Mouse (Mus musculus): ENCODE measurements around the gene Pdrg1.

The Pdrg1 gene

GRCm38 (mm10) chr2:153031126-153032082 is 16.2 kb upstream of the Pdrg1 start, which contains the start of gene Xkr7:
TSS of gene Xkr7 (plus strand) at chr2:153031852.
- DNase-seq (ENCODE audit: low spot score in 2 of 2) = peak; percentile 67 to 73

DNA sequence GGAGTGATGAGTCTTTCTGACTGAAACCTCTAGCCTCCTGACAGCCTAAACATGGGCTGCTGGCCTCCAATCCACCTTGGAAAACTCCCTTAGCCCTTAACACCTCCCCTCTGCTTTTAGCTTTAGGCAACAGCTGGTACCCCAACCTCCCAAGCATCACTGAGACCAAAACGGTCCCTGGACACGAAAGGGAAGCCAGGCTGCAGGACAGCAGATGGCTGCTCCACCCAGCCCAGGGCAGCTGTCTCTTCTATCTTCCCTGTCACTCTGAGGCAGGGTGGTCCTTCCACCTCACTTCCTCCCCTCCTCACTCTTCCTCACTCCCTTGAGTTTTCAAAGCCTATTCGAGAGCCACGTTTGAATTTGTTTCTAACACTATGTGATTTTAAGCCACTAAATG is 15.2 kb upstream of the Pdrg1 start:
- no peak for DNase-seq (ENCODE audit: low spot score in 2 of 2)

- no peak for DNase-seq (ENCODE audit: low spot score in 2 of 2)
Measured at GRCm38 (mm10) chr2:153027501-153027900, 12.3 kb upstream of the Pdrg1 start.

DNA sequence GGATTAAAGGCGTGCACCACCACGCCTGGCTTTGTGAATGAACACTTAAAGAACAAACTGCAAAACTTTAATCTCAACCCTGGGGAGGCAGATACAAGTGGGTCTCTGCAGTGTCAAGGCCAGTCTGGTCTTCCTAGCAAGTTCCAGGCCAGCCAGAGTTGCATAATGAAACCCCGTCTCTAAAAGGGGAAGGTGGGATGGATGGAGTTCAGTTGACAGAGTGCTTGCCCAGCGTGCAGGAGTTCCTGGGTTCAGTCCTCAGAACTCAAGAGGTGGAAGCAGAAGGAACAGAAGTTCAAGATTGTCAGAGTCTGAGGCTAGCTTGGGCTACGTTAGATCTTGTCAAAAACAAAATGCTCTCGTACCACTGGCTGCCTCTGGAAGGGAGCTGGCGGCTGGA is 10.8 kb upstream of the Pdrg1 start:
- DNase-seq (ENCODE audit: low spot score in 2 of 2) = no peak

DNA sequence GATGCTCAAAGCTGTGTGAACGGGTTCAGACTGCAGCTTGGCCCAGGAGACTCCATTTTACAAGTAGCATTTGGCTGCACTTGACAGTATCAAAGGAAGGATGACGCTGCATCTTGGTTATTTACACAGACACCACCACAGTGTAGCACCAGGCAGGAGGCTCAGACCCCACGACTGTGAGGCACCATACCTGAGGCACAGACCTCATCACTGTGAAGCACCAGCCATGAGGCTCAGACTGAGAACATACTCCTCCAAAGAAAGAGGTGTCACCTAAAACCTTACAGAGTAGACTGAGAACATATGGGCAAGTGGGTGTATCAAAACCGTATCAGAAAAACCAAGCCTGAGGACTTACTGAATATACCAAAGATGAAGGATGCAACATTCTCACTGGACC is 7.6 kb upstream of the Pdrg1 start:
- DNase-seq (ENCODE audit: low spot score in 2 of 2) = no peak

DNA sequence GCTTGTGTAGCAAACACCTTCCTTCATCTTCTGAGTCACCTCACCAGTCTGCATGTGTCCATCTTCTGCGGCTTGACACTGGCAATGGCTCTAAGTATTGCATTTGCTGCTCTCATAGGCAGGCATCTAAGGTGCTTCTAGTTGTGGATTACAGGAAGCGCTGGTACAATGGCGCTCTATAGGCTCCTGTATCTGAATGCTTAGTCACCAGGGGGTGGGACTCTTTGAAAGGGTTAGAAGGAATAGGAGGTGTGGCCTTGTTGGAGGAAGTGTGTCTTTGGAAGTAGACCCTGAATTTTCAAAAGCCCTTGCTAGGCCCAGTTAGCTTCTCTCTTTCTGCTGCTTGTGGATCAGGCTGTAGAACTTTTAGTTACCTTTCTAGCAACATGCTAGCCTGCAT is 5.9 kb upstream of the Pdrg1 start:
- DNase-seq (ENCODE audit: low spot score in 2 of 2) = no peak

- DNase-seq (ENCODE audit: low spot score in 2 of 2) = no peak
Measured at GRCm38 (mm10) chr2:153019355-153019754, 4.1 kb upstream of the Pdrg1 start.

- no peak for DNase-seq (ENCODE audit: low spot score in 2 of 2)
Measured at GRCm38 (mm10) chr2:153016786-153017185, 1.6 kb upstream of the Pdrg1 start.

DNA sequence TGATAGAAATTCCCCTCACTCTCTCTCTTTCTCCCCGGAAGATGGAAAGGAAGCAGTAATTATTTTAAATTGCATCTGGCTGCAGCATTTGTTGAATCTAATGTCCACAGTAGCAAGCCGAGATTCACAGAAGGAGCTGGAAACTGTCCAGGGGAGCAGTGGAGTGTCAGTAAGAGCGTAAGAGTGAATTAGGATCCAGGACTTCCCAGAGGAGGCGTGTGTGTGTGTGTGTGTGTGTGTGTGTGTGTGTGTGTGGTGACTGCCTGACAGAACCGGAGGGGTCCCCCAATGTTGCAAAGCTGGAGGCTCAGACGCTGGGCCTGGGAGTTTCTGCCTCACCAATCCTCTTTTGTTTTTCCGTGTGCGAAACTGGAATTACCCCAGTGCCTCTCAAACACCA is 577 bp upstream of the Pdrg1 start:
- DNase-seq (ENCODE audit: low spot score in 2 of 2) = no peak

DNA sequence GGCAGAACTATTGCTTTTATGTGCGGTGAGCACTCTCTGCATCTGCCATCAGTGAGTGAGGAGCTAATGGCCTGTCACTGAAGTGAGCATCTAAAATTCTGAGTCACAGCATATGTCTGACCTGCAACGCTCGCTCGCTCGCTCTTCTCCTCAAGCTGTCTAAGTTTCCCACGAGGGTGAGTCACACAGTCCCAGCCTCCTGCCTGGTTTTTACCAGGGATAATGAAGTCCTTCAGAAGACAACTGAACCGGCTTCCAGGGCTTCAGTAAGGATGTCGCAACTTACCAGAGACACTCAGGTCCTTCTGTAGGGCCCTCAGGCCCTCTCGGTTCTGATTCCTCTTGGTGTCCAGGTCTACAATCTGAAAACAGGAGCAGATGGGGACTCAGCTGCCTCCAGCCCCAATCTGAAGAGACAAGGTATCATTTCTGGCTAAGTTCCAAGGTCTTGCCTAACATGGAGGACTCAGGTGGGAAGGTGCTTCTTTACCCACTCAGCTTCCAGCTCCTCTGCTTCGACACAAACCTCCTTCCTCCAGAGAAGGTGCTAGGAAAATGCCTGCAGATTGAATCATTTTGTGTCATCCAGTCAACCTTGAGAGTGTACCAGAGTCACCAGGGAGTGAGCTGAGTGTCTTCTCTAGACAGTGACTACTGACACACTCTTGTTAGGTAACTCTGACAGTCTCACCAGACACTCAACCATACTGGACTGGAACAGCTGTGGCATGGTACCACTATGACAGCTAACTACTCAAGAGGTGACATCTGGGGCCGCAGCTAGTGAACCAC is 1.3 kb downstream of the Pdrg1 start:
- no peak for DNase-seq (ENCODE audit: low spot score in 2 of 2)

GRCm38 (mm10) chr2:153009192-153009973 is 5.8 kb downstream of the Pdrg1 start:
- DNase-seq (ENCODE audit: low spot score in 2 of 2) = no peak

DNA sequence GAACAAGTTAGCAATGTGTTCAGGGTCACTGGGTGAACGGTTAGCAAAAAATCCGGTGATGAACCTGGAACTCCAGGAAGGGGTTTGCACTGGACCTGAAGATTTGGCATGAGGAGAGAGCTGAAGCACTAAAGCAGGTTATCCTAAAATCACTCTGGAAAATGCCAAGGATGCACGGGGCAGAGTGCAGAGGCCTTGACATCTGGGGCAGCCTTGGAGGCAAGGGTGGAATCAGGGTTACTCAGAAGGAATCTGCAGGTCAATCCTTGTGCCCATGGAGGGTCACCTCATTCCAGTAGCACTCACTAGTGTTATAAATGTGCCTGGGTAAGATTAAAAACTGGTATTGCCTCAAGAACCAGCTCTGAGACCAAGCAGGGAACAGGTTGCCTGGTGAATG is 9.2 kb downstream of the Pdrg1 start:
- no peak for DNase-seq (ENCODE audit: low spot score in 2 of 2)

DNA sequence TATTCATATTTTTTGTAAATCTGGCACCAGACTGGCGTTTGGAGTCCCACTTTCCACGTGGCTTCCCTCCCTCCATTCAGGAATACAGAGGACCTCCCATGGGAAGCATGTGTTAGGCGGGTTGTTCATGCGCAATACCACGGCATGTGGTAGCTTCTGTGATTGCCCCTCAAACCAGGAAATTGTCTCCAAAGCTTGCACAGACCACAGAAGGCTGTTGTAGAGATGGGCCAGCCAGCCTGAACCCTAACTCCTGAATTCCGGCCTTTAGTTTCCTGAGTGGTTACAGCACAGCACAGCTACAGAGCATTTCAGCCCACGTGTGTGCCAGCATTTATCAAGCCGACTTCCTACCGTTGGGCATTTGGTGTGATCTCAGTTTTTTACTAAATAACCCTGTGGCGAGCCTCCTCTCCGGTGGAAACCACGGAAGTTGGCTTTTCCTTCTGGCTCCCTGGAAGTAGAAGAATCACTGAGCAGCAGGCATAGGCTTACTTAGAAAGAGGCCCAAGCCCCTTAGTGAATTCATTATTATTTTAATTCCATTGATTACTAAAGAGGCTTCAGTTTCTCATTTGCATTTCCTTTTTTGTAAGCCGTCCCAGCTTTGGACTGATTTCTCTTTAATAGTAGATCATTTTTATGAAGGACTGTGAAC is 11.4 kb downstream of the Pdrg1 start:
- DNase-seq (ENCODE audit: low spot score in 2 of 2) = peak in 1 of 2 experiments; percentile 44

- no peak for DNase-seq (ENCODE audit: low spot score in 2 of 2)
Measured at GRCm38 (mm10) chr2:153002492-153003248, 12.6 kb downstream of the Pdrg1 start.

DNA sequence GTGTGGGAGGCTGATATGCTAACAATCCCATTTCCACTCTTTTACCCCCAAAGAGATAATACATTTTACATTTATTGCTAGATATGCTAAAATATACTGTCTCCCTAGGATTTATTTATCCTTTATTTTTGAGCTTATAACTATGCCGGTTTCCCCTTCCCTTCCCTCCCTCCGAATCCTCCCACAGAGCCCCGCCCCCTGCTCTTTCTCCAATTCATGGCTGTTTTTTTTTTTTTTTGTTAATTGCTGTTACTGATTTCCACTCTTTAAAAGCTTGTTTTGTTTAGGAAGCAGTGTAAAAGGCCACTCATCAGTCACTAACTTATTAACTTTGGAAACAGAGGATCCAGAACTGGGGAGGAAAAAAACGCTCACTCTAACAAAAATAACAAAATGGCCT is 18.2 kb downstream of the Pdrg1 start:
- DNase-seq (ENCODE audit: low spot score in 2 of 2) = no peak

- no peak for DNase-seq (ENCODE audit: low spot score in 2 of 2)
Measured at GRCm38 (mm10) chr2:152991529-152991928, 23.7 kb downstream of the Pdrg1 start.

- DNase-seq (ENCODE audit: low spot score in 2 of 2) = peak; percentile 42 to 64
Measured at GRCm38 (mm10) chr2:152985582-152985981, 29.6 kb downstream of the Pdrg1 start.

GRCm38 (mm10) chr2:152976991-152977390 is 38.2 kb downstream of the Pdrg1 start:
- DNase-seq (ENCODE audit: low spot score in 2 of 2) = no peak

GRCm38 (mm10) chr2:152965555-152965954 is 49.7 kb downstream of the Pdrg1 start:
- DNase-seq (ENCODE audit: low spot score in 2 of 2) = no peak

DNA sequence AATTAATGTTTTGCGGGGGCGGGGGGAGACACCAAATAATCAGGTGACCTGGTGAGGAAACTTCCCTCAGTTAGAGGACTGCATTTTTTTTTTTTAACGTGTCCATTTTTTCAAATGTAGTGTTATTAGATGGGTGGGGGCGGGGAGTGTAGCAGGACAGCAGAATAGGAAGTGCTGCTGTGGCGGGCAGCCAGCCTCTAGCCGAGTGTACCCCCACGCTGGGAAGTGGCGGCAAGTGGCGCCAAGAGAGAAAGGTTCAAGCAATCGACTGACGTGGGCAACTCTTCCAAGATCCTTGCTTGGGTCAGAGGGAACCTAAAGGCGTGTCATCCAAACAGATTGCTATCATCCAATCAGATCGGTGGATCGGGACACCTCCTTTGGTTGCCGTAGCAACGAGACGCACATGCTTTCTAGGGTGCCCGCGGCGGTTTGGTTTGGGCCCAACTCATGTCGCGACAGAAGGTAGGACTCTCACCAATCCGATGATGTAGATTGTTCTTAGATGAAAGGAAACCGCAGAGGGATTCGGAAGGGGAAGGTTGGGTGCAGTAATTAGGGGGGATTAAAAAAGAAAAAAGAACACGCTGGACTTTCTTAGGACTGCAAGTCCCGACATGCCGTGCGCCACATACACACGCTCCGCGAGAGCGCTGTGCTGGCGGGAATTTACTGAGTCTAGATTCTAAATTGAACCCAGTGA is 53.0 kb downstream of the Pdrg1 start, which contains the start of gene Ttll9:
Gene Ttll9, plus strand, starts transcription at position 395 of the 703 bp plus-strand sequence.
- peak; percentile 88 to 94 for DNase-seq (ENCODE audit: low spot score in 2 of 2)
